Mouse (Mus musculus): Measurements from ENCODE around the gene S100a3. TPM values are rescaled to one million over a fixed set of nuclear protein-coding genes. Genes with fewer than 3 reads are reported as not detected.

The S100a3 gene
- total RNA-seq, 1 experiment from 2014 or later = not detected

GRCm38 (mm10) chr3:90597736-90598135, 37.4 kb downstream of the S100a3 start:
- no peak for ATAC-seq (replicated peaks; ENCODE audit: insufficient number of reproducible peaks, low FRiP score, low TSS enrichment, poor library complexity, severe bottlenecking)

- ATAC-seq (replicated peaks; ENCODE audit: insufficient number of reproducible peaks, low FRiP score, low TSS enrichment, poor library complexity, severe bottlenecking) = no peak
Measured at GRCm38 (mm10) chr3:90598212-90598611, 37.8 kb downstream of the S100a3 start.

DNA sequence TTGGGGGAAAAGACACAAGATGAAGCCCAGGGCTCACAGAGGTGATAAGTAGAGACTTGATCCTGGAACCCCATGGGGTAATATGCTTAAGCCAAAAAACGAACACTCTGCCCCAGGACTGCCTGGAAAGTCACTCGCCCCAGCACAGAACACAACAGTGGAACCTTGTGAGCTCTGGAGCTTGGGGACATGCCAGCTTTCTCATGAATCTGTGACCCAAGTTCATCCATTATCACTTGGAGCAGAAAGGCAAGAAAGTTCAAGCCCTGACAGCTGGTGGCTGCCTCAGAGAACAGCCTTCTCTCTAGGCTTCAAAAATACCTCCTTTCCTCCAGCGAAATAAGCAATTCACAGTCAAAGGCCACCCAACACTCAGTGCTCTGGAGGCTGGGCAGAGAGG, 39.0 kb downstream of the S100a3 start:
- ATAC-seq (replicated peaks; ENCODE audit: insufficient number of reproducible peaks, low FRiP score, low TSS enrichment, poor library complexity, severe bottlenecking) = no peak

- no peak for ATAC-seq (replicated peaks; ENCODE audit: insufficient number of reproducible peaks, low FRiP score, low TSS enrichment, poor library complexity, severe bottlenecking)
Measured at GRCm38 (mm10) chr3:90600036-90600435, 39.7 kb downstream of the S100a3 start.

- ATAC-seq (replicated peaks; ENCODE audit: insufficient number of reproducible peaks, low FRiP score, low TSS enrichment, poor library complexity, severe bottlenecking) = no peak
Measured at GRCm38 (mm10) chr3:90600458-90601195, 40.2 kb downstream of the S100a3 start.

DNA sequence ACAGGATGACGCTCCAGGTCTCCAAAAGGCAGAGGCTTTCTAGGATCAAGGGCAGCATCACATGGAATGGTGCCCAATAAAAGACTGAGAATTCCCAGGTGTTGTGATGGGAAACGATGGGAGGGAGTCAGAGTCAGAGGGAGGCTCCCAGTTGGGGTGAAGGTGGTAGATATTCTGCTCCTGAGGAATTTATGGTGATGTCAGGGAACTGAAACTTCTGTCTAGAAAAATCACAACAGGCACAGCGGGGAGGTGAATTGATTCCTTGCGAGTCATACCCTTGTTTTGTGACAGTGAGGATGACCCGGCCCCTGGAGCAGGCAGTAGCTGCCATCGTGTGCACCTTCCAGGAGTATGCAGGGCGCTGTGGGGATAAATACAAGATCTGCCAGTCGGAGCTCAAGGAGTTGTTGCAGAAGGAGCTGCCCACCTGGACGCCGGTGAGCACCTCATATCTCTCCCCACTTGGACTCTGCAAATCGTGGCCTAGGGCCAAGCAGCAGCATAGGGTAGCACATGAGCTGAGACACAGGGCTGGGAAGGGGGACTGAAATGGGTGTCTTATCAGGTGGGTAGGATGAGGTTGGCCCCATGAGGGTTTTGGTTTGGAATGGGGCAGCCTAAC, 41.2 kb downstream of the S100a3 start, which contains the start of gene Gm42674:
TSS of gene Gm42674 (plus strand) at position 419 of the 625 bp plus-strand sequence.
- ATAC-seq (replicated peaks; ENCODE audit: insufficient number of reproducible peaks, low FRiP score, low TSS enrichment, poor library complexity, severe bottlenecking) = no peak

DNA sequence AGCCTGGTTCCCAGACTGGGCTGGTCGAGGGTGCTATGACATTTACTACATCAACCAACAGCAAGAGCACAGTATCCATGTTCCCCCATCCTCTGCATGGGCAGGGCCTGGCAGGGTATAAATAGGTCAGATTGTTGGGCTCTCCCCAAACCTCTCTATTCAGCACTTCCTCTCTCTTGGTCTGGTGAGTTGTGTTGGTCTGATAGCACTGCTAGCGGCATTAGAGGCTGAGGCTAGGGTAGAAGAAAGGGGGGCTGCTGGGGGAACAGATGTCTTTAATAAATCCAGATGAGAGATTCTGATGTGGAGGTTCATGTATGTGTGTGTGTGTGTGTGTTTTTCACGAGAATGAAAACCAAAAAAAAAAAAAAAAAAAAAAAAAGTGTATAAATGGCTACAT, 43.2 kb downstream of the S100a3 start, which contains the start of gene S100a4:
TSS of gene S100a4 (plus strand) at position 149 of the 400 bp plus-strand sequence.
- ATAC-seq (replicated peaks; ENCODE audit: insufficient number of reproducible peaks, low FRiP score, low TSS enrichment, poor library complexity, severe bottlenecking) = peak; percentile 74

DNA sequence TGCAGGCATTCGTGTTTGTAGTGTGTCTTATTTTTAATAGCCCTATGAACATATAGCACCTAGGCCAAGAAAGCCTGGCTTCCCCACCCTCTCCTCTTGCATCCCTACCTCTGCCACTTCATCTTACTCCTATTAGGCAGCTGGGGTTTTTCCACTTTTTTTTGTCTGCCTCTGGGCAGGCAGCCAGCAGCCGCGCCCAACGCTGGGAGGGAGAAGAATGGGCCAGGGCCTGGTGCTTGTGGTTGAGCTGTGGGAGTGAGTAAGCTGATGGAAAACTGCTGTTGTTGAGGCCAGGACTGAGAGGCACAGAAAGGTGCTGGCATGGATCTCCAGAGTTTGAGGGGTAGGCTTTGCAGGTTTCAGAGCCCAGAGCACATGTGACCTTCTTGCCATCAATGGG, 44.0 kb downstream of the S100a3 start:
- peak; percentile 15; the same call in 1 of the 2 replicates for ATAC-seq (replicated peaks; ENCODE audit: insufficient number of reproducible peaks, low FRiP score, low TSS enrichment, poor library complexity, severe bottlenecking)

DNA sequence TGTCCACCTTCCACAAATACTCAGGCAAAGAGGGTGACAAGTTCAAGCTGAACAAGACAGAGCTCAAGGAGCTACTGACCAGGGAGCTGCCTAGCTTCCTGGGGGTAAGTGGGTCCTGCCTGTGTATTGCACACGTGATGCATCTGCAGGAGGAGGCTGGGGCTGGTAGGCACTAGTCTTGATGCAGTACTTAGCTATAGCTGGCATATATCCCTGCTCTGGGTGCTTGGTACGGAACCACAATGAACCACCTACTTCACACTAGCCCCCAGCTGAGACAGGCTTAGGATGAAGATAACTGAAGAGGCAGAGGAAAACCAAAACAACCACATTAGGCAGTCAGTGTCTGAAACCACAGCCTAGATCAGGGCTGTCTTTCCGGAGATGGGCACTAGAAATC, 44.7 kb downstream of the S100a3 start:
- ATAC-seq (replicated peaks; ENCODE audit: insufficient number of reproducible peaks, low FRiP score, low TSS enrichment, poor library complexity, severe bottlenecking) = no peak

- ATAC-seq (replicated peaks; ENCODE audit: insufficient number of reproducible peaks, low FRiP score, low TSS enrichment, poor library complexity, severe bottlenecking) = no peak
Measured at GRCm38 (mm10) chr3:90605736-90606135, 45.4 kb downstream of the S100a3 start.

GRCm38 (mm10) chr3:90606185-90606584, 45.8 kb downstream of the S100a3 start:
- no peak for ATAC-seq (replicated peaks; ENCODE audit: insufficient number of reproducible peaks, low FRiP score, low TSS enrichment, poor library complexity, severe bottlenecking)

DNA sequence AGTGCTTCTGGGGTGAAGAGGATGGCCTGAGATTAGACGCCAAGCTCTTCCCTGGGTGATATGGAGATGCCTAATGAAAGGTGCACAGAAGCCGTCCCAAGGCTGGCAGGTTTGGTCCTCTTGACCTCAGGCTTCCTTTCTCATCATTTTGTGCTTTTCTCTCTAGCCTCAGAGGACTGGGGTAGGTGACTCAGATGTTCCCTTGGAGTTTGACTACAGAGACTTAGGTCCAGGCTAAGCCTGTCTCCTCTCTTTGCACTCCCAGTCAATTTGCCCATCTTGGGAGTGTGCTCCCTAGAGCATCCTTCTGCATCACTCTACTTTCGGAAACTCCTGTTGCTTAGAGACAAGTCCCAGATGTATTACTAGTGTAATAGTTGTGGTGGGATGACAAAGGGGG, 47.0 kb downstream of the S100a3 start:
- ATAC-seq (replicated peaks; ENCODE audit: insufficient number of reproducible peaks, low FRiP score, low TSS enrichment, poor library complexity, severe bottlenecking) = no peak

DNA sequence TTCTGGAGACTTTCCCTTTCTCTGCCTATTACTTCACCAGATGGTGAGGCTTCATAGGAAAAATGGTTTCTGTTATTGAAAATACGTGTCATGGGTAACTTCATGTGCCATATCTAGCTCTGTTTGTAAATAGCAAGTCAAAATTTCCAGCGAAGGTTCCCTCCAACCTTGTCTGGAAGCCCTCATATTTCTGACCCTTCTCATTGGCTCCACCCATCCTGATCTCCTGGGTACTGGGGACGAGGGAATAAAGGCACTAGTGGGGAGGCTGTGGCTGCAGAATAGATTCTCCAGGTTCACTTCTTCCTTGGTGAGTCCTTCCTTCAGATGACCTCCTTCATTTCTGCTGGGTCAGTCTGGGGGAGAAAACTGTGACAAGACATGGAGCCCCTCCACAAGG, 47.8 kb downstream of the S100a3 start, which contains the start of gene S100a5:
TSS of gene S100a5 (plus strand) at position 301 of the 400 bp plus-strand sequence.
- no peak for ATAC-seq (replicated peaks; ENCODE audit: insufficient number of reproducible peaks, low FRiP score, low TSS enrichment, poor library complexity, severe bottlenecking)

DNA sequence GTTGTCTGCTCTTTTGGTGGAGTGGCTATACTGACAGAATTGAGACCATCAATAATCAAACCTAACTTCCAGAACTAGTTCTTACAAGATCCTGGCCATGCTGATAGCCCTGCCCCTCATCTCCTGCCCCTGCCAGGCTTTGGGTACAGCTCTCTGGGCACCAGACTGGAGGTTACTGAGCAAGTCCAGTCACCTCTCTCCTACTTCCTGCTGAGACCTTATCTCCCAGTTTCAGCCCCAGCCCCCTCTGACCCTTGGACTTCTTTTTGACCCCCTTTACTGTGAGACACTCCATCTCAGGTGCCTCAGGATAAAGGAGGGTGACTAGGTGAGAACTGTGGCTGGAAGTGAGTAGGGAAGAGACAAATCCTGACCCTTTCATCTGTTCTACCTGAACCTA, 48.7 kb downstream of the S100a3 start:
- no peak for ATAC-seq (replicated peaks; ENCODE audit: insufficient number of reproducible peaks, low FRiP score, low TSS enrichment, poor library complexity, severe bottlenecking)

DNA sequence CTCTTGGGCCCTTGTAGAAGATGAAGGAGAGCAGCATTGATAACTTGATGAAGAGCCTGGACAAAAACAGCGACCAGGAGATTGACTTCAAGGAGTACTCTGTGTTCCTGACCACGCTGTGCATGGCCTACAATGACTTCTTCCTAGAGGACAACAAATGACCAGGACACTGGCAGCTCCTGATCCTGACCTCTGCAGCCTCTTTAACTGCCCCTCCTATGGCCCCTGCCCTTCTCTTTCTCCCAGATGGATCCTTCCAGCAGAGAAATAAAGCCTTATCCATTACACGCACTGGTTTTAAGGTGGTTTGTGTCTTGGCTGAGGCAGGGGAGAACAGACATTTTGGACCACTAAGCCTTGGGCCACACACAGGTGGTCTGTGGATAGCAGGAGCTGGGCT, 51.1 kb downstream of the S100a3 start:
- ATAC-seq (replicated peaks; ENCODE audit: insufficient number of reproducible peaks, low FRiP score, low TSS enrichment, poor library complexity, severe bottlenecking) = no peak

DNA sequence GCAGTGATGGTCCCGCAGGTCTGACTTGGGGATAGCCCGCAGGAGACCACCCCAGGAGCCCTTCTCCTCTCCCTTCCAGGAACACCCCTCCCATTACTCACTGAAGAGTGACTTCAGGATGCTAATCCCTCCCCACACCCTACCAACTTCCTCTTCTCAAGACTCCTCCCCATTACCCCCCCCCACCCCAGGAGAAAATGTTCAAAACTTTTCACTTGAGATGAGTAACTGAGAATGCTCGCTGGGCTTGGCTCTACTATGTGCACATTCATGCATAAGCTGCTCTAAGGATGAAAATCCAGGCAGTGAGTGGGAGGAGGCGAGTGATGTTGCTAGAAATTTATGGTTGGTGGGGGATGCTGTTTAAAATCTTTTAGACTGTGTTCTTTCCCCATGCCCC, 51.7 kb downstream of the S100a3 start:
- 0 out of 2 replicates have a peak, but pooled peaks have one; percentile 14 for ATAC-seq (replicated peaks; ENCODE audit: insufficient number of reproducible peaks, low FRiP score, low TSS enrichment, poor library complexity, severe bottlenecking)

- ATAC-seq (replicated peaks; ENCODE audit: insufficient number of reproducible peaks, low FRiP score, low TSS enrichment, poor library complexity, severe bottlenecking) = peak; percentile 72
Measured at GRCm38 (mm10) chr3:90612728-90613291, 52.4 kb downstream of the S100a3 start, which contains the start of gene S100a6. Gene S100a6 (plus strand): TSS chr3:90612882.

DNA sequence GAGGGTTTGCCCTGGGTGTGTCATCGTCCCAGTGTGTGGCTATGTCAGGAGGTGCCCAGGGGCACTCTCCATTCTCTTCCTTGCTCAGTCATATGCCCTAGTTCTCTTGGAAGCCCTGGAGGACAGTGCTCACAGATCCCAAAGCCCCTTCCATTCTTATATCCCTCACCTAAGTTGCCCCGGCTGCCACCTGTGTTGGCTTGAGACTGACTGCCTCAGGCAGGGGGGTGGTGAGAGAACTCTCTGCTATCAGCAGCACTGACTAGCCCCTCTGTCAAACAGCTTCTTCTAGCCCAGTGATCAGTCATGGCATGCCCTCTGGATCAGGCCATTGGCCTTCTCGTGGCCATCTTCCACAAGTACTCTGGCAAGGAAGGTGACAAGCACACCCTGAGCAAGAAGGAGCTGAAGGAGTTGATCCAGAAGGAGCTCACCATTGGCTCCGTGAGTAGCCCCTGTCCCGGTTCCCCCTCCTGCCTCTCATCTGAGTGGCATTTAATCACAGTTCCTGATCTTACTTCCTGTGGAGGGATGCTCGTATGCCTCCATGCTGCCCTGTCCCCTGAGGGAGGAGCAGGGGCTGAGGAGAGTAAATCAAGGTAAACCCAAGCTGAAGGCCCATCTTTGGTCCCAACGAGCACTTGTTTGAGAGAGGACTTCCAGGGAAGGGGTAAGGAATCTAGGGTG, 53.2 kb downstream of the S100a3 start:
- ATAC-seq (replicated peaks; ENCODE audit: insufficient number of reproducible peaks, low FRiP score, low TSS enrichment, poor library complexity, severe bottlenecking) = no peak

DNA sequence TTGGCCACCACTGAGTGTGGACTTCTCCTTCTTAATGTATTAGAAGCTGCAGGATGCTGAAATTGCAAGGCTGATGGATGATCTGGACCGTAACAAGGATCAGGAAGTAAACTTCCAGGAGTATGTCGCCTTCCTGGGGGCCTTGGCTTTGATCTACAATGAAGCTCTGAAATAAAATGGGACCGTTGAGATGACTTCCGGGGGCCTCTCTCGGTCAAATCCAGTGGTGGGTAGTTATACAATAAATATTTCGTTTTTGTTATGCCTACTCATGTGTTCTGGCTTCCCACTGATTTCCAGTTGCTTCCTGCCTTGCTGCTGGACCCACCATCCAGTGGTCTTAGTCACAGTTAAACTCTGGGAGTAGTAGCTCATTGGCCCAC, 53.8 kb downstream of the S100a3 start:
- ATAC-seq (replicated peaks; ENCODE audit: insufficient number of reproducible peaks, low FRiP score, low TSS enrichment, poor library complexity, severe bottlenecking) = no peak

Data from monocyte, adult 5-6 weeks (primary cell).